Mouse (Mus musculus) embryonic facial prominence, embryonic 15.5 days (tissue): ENCODE results near the gene Krt83. TPM values are rescaled to one million over a fixed set of nuclear protein-coding genes. Genes with fewer than 3 reads are reported as not detected.
A peak's percentile ranks its signal among the peaks of the same experiment; 100 is the strongest.
"Not testable (repeated sequence)": the region's sequence is repeated elsewhere in the genome, so short reads cannot be mapped to it uniquely, and the experiment has no call there.

ENCODE experiments used
- ATAC-seq: fragments of 200-750 bp; cut with Nextera tagmentation; 2 replicates; pipeline ENCODE4 v1.8.0; 2017; ENCODE audit warnings: low read depth, moderate TSS enrichment; ENCODE audit not compliant: insufficient number of reproducible peaks, low FRiP score, low TSS enrichment
- H3K27ac ChIP-seq: fragments of 300-500 bp; sonication (generic); replicated peaks from 2 replicates; pipeline ENCODE4 v1.5.1; 2015; ENCODE audit warnings: mild to moderate bottlenecking, inconsistent platforms
- H3K27me3 ChIP-seq: fragments of 300-500 bp; sonication (generic); 2 replicates; pipeline ENCODE4 v1.6.1; 2015; ENCODE audit warnings: inconsistent platforms
- H3K36me3 ChIP-seq: fragments of 300-500 bp; sonication (generic); 2 replicates; pipeline ENCODE4 v1.6.1; 2015; ENCODE audit warnings: mild to moderate bottlenecking, inconsistent platforms
- H3K4me1 ChIP-seq: fragments of 300-500 bp; sonication (generic); 2 replicates; pipeline ENCODE4 v1.6.1; 2015; ENCODE audit warnings: inconsistent platforms
- H3K4me2 ChIP-seq: fragments of 300-500 bp; sonication (generic); replicated peaks from 2 replicates; pipeline ENCODE4 v1.6.1; 2015; ENCODE audit warnings: mild to moderate bottlenecking, inconsistent platforms
- H3K4me3 ChIP-seq: fragments of 300-500 bp; sonication (generic); replicated peaks from 2 replicates; pipeline ENCODE4 v1.5.1; 2015; ENCODE audit warnings: mild to moderate bottlenecking, inconsistent platforms
- H3K9ac ChIP-seq: fragments of 300-500 bp; sonication (generic); 2 replicates; pipeline ENCODE4 v1.6.1; 2015; ENCODE audit warnings: inconsistent platforms
- H3K9me3 ChIP-seq: fragments of 300-500 bp; sonication (generic); replicated peaks from 2 replicates; pipeline ENCODE4 v1.6.1; 2016; ENCODE audit warnings: inconsistent platforms
- WGBS: fragments of 180-500 bp; shearing (Covaris S2); methylation state at CpG from one replicate; pipeline ENCODE4 v1.1.7; 2015; 5-methylcytosine and 5-hydroxymethylcytosine counted together
- polyA plus RNA-seq: library from polyadenylated mRNA; unstranded; fragments of >200 nt; fragmentation: Nextera tagmentation; extraction: Ambion mirVana; gene quantifications from 2 replicates; pipeline ENCODE4 v1.2.1, GENCODE M21; 2015

Gene Krt83
- 5.6 and 16.5 TPM in 2 replicates for polyA plus RNA-seq

- no peaks in the 10 kb centered on the region for H3K4me1 ChIP-seq
- 92% methylated on average over 6 of the region's 6 CpGs for WGBS
- H3K4me2 ChIP-seq = no peak within 1 kb of the TSS
- H3K36me3 ChIP-seq = no peaks in the 10 kb centered on the region
- H3K27ac ChIP-seq = no peak within 1 kb of the TSS
- H3K9me3 ChIP-seq = no peaks in the 10 kb centered on the region
- H3K4me3 ChIP-seq = no peak within 1 kb of the TSS
- H3K27me3 ChIP-seq = no peaks in the 10 kb centered on the region
- no peak within 1 kb of the TSS for H3K9ac ChIP-seq
- ATAC-seq = no peak
These were observed at the start of gene Krt83 for GRCm38 (mm10) chr15:101491431-101491830. Gene Krt83 (minus strand): TSS chr15:101491512.

GRCm38 (mm10) chr15:101538580-101538900 lies 47.2 kb upstream of the Krt83 start:
- ATAC-seq = no peak
- H3K27ac ChIP-seq = no peak overlapping the region; the same call in 1 of the 2 replicates
- H3K4me3 ChIP-seq = no peak overlapping the region
- no peak overlapping the region for H3K9ac ChIP-seq
- no peaks in the 10 kb centered on the region for H3K36me3 ChIP-seq
- no peaks in the 10 kb centered on the region for H3K27me3 ChIP-seq
- H3K9me3 ChIP-seq = no peaks in the 10 kb centered on the region
- 47% methylated on average over 4 of the region's 4 CpGs for WGBS
- no peak overlapping the region for H3K4me2 ChIP-seq
- H3K4me1 ChIP-seq = peaks cover 18% of the 10 kb centered on the region

GRCm38 (mm10) chr15:101537864-101538579 lies 46.7 kb upstream of the Krt83 start:
- 30% methylated on average over 7 of the region's 7 CpGs for WGBS
- Histone ChIP-seq H3K4me1 (peaks cover 18% of the 10 kb centered on the region), H3K4me3 (no peak overlapping the region), H3K9ac (no peak overlapping the region), H3K4me2 (no peak overlapping the region), H3K27me3 (no peaks in the 10 kb centered on the region), H3K36me3 (no peaks in the 10 kb centered on the region), H3K9me3 (no peaks in the 10 kb centered on the region), H3K27ac (no peak overlapping the region)
- ATAC-seq = peak; percentile 59; the same call in 1 of the 2 replicates

- H3K9me3 ChIP-seq = no peaks in the 10 kb centered on the region
- H3K4me1 ChIP-seq = peaks cover 18% of the 10 kb centered on the region
- H3K27ac ChIP-seq = peak overlapping the region; percentile 69
- H3K36me3 ChIP-seq = no peaks in the 10 kb centered on the region
- H3K27me3 ChIP-seq = no peaks in the 10 kb centered on the region
- H3K4me2 ChIP-seq = no peak overlapping the region
- ATAC-seq = no peak
- 39% methylated on average over 9 of the region's 9 CpGs for WGBS
- no peak overlapping the region for H3K9ac ChIP-seq
- H3K4me3 ChIP-seq = no peak overlapping the region
These were observed 44.9 kb upstream of the Krt83 start for GRCm38 (mm10) chr15:101536054-101536850.

GRCm38 (mm10) chr15:101532720-101533119 lies 41.4 kb upstream of the Krt83 start, which contains the start of gene Krt84:
Gene Krt84 (minus strand): TSS chr15:101532820.
- Histone ChIP-seq H3K4me1 (peaks cover 10% of the 10 kb centered on the region), H3K36me3 (no peaks in the 10 kb centered on the region), H3K27me3 (no peaks in the 10 kb centered on the region), H3K27ac (no peak within 1 kb of the TSS), H3K9ac (no peak within 1 kb of the TSS), H3K4me3 (no peak within 1 kb of the TSS), H3K4me2 (no peak within 1 kb of the TSS), H3K9me3 (no peaks in the 10 kb centered on the region)
- no peak for ATAC-seq
- WGBS = 83% methylated on average over 7 of the region's 7 CpGs

- WGBS = 55% methylated on average over 4 of the region's 4 CpGs
- no peak overlapping the region for H3K9ac ChIP-seq
- H3K4me1 ChIP-seq = no peaks in the 10 kb centered on the region
- 0 out of 2 replicates have a peak, but pooled peaks cover 2% of the 10 kb centered on the region for H3K27me3 ChIP-seq
- H3K9me3 ChIP-seq = no peaks in the 10 kb centered on the region
- ATAC-seq = no peak
- no peak overlapping the region for H3K4me3 ChIP-seq
- no peak overlapping the region for H3K4me2 ChIP-seq
- H3K27ac ChIP-seq = no peak overlapping the region
- no peaks in the 10 kb centered on the region for H3K36me3 ChIP-seq
These were observed 31.4 kb upstream of the Krt83 start for GRCm38 (mm10) chr15:101522556-101523232.

- Histone ChIP-seq H3K4me2 (no peak overlapping the region), H3K36me3 (no peaks in the 10 kb centered on the region), H3K4me1 (no peaks in the 10 kb centered on the region), H3K9ac (no peak overlapping the region), H3K9me3 (no peaks in the 10 kb centered on the region), H3K27ac (no peak overlapping the region), H3K4me3 (no peak overlapping the region), H3K27me3 (0 out of 2 replicates have a peak, but pooled peaks cover 2% of the 10 kb centered on the region)
- ATAC-seq = no peak
- WGBS = 12% methylated on average over 2 of the region's 2 CpGs
These were observed 28.5 kb upstream of the Krt83 start for GRCm38 (mm10) chr15:101519792-101520191.

- H3K36me3 ChIP-seq, H3K27me3 ChIP-seq, ATAC-seq, H3K9me3 ChIP-seq, H3K4me1 ChIP-seq, H3K4me2 ChIP-seq, H3K9ac ChIP-seq, H3K4me3 ChIP-seq, H3K27ac ChIP-seq: not testable (repeated sequence)
- WGBS = 76% methylated on average over 2 of the region's 2 CpGs
These were observed 25.8 kb upstream of the Krt83 start, which contains the start of gene Gm49425 for GRCm38 (mm10) chr15:101517161-101517560. Gene Gm49425 (minus strand): TSS chr15:101517261.

- no peak overlapping the region for H3K4me2 ChIP-seq
- no peaks in the 10 kb centered on the region for H3K36me3 ChIP-seq
- ATAC-seq = no peak
- no peak overlapping the region for H3K4me3 ChIP-seq
- H3K9ac ChIP-seq = no peak overlapping the region
- no peaks in the 10 kb centered on the region for H3K9me3 ChIP-seq
- 65% methylated on average over 9 of the region's 9 CpGs for WGBS
- H3K4me1 ChIP-seq = no peaks in the 10 kb centered on the region
- H3K27ac ChIP-seq = no peak overlapping the region
- no peaks in the 10 kb centered on the region for H3K27me3 ChIP-seq
These were observed 16.9 kb upstream of the Krt83 start for GRCm38 (mm10) chr15:101508247-101508646.

- H3K9me3 ChIP-seq = no peaks in the 10 kb centered on the region
- 47% methylated on average over 14 of the region's 14 CpGs for WGBS
- no peak overlapping the region for H3K9ac ChIP-seq
- H3K36me3 ChIP-seq = no peaks in the 10 kb centered on the region
- no peak for ATAC-seq
- H3K4me2 ChIP-seq = no peak overlapping the region
- H3K4me1 ChIP-seq = no peaks in the 10 kb centered on the region
- H3K27me3 ChIP-seq = no peaks in the 10 kb centered on the region
- no peak overlapping the region for H3K27ac ChIP-seq
- H3K4me3 ChIP-seq = no peak overlapping the region
These were observed 15.8 kb upstream of the Krt83 start for GRCm38 (mm10) chr15:101506896-101507758.
